Mouse (Mus musculus) ES-Bruce4 (cell line): ENCODE measurements around the gene Ide.

ENCODE experiments used
- CTCF ChIP-seq: IDR thresholded peaks from one replicate; pipeline ENCODE4 v1.8.1; 2011; ENCODE audit warnings: low read depth, low read length
- EP300 ChIP-seq: IDR thresholded peaks from 2 replicates; pipeline ENCODE4 v1.6.1; 2011; ENCODE audit warnings: low read depth, low read length; ENCODE audit not compliant: insufficient read depth
- POLR2A ChIP-seq: IDR thresholded peaks from one replicate; pipeline ENCODE4 v1.8.1; 2011; ENCODE audit warnings: low read length; ENCODE audit not compliant: insufficient read depth

DNA sequence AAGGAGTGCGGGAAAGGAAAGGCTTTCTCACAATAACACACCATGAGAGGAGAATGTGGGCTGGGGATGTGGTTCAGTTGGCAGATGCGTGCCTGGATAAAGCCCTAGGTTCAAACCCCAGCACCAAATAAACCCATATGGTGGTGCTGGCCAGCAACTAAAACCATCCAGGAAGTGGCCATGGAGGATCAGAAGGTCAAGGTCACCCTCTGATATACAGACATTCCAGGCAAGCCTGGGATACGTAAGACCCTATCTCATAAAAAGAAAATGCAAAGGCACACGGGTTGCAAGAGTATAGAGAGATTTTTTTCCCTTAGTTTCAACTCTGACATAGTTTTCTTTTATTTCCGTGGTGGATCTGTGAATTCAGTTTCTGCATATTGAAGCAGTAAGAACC is 3.3 kb upstream of the Ide start:
- TF ChIP-seq POLR2A = no peak
- TF ChIP-seq EP300 = no peak
- TF ChIP-seq CTCF = no peak
